Mouse (Mus musculus) gonadal fat pad, adult 2 months (tissue): ENCODE data around the gene Gns. TPM values are rescaled to one million over a fixed set of nuclear protein-coding genes. Genes with fewer than 3 reads are reported as not detected.

Source experiments
- DNase-seq: peaks from one replicate; pipeline ENCODE4 v3.0.0-alpha.2; 2012; ENCODE audit warnings: low read depth
- polyA plus RNA-seq: library from polyadenylated mRNA; depleted of rRNA; stranded (reverse); fragments of >200 nt; gene quantifications from 2 replicates; pipeline ENCODE4 v1.2.3, GENCODE M21; 2012

Gns gene
- polyA plus RNA-seq, 1 experiment, result 91.2 TPM

- DNase-seq, result no peak
Observed at GRCm38 (mm10) chr10:121401005-121401404, 36.1 kb downstream of the Gns start.

- no peak for DNase-seq
Observed at GRCm38 (mm10) chr10:121403104-121403503, 38.2 kb downstream of the Gns start.

GRCm38 (mm10) chr10:121403946-121404345 lies 39.1 kb downstream of the Gns start:
- DNase-seq, result no peak

DNA sequence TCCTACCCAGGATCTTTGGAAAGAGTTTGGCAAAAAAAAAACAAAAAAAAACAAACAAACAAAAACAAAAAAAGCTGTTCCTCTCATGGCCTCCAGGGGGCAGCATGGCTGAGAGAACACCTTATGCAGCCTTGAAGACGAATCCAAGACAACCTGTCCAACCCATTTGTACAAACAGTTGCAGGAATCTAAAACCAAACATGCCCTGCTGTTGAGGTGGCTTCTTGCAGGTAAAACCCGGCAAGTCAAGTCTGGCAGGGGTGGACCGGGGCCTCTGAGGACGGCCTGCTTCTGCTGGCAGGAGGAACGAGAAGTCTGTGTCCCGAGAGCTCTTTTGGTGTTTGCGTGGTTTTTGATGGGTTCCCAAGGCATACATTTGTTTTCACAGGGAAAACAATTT lies 44.8 kb downstream of the Gns start:
- no peak for DNase-seq

DNA sequence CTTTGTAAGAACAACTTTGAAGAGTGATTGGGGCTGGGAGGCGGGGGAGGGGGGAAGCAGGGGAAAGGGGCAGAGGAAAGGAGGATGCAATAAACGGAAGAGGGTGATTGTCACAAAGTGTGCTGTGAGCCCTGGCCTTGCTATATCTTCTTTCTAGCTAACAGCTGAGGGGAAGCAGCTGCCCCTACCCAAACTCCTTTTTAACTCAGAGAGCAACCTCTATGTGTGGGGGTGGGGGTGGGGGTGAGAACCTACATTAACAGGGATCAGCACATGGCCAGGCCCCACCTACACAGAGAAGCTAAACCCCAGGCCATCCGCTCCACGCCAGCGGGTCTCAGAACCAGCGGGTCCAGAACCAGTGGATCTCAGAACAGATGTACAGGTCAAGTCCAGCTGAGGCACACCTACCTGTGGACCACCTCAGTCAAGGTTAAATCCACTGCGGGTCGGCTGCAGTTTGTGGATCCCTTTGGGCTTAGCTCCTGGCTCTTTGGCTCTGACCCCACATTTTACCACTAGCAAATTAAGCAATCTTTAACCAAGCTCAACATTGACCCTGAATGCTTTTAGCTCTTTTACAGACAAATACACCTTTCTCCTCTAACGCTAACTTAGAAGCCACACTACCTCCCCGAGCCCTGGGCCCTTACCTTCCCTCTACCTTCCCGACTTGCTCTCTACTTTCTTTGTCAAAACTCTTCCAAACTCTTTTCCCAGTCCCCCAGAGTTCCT lies 47.0 kb downstream of the Gns start:
- DNase-seq, result no peak

DNA sequence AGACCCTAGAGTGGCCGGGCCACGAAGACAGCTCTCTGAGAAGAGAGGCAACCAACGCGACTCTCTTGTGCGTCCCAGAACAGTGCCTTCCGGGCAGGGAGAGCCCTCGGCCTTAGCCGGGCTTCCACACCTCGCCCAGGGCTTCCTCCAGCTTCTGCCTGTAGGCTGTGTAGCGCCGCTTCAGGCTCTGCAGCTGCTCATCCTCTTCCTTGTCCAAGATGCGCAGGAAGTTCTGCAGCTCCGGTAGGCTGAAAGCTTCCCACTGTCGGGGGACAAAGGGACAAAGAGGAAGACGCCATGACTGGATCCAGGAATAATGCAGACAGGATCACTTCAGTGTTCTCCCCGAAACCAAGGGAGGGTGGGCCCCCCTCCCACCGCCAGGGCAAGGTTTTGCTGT lies 47.9 kb downstream of the Gns start:
- no peak for DNase-seq

DNA sequence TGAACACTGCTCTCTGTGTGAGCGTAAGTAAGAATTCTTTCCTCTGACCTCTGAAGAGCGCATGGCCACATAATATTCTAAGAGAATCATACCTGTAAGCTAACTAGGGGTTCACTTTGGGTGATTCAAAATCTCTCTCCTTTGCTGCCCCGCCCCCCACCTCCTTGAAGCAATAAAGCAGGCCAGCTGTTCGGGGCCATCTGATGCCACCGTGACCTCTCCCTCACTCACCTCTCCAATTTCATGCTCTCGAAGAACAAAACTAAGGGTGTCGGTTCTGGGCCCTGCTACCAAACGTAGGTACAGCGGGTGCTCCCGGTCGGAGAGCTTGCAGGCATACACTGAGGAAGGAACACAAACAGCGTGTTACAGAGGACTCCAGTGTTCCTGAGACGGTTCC lies 49.2 kb downstream of the Gns start:
- DNase-seq, result no peak

DNA sequence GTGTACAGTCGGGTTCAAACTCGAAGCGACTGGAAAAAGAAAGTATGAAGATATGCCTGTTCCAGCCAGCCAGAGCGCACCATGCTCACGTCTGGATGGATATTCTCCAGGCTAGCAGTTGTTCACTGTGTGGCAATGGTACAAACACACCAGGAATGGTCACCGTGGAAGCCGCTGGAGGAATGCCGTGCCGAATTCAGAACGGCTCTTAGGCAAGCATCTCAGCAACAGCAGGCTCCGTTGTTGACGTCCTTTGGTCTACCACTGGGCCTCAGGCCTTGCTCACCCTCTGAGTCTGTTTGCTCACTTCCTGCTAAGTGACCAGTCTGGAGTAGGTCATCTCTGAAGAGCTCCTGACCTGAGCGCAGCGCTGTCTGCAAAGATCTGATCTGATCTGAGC lies 53.9 kb downstream of the Gns start:
- DNase-seq, result no peak

- no peak for DNase-seq
Observed at GRCm38 (mm10) chr10:121419640-121420470, 55.0 kb downstream of the Gns start.

- DNase-seq, result peak; percentile 81
Observed at GRCm38 (mm10) chr10:121421023-121421422, 56.1 kb downstream of the Gns start.

DNA sequence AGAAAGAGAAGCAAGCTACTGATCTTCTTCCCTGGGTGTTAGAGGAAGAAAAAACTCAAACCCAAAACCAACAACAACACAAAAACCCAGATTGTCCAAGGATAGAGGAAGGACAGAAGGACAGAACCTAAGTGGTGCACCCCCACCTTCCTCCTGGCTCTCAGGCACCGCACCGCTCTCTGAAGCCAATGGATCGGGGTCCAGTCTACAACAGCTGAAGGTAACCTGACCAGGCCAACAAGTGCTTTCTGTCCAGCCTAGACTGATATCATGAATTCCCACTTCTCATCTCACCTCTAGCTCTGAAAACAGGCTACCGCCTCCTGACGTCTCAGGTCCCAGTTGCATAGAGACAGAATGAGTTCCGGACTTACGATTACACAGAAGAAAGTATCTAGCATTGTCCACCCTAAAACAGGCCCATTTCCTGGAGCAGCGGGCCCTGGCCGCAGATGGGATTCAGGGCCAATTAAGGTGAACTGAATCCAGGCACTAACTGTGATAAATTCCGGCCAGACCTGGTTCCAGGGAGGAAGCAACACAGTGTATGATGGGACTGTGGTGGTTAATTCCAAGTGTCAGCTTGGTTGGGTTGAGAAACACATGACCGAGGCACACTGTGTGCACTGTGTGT lies 56.9 kb downstream of the Gns start:
- no peak for DNase-seq

- no peak for DNase-seq
Observed at GRCm38 (mm10) chr10:121422294-121422693, 57.4 kb downstream of the Gns start.

- no peak for DNase-seq
Observed at GRCm38 (mm10) chr10:121423541-121424349, 58.9 kb downstream of the Gns start.

- DNase-seq, result no peak
Observed at GRCm38 (mm10) chr10:121424455-121424854, 59.6 kb downstream of the Gns start.

DNA sequence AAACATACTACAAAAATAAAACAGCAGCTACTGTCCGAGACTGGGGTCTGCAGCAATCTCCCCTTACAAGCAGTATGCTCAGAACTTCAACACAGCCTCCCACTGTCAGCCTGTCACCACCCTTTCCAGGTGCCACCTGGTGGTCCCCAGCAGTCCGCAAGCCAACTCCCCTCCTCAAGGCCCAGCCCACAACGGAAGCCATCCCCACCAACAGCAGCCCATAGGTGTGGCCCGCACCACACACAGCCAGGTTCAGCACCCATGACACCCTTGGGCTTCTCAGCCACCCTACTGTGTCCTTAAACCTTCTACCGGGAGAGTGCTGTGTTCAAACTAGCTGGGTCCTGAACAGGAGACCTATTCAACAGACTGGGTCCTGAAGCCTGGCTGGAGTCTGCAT lies 60.2 kb downstream of the Gns start:
- no peak for DNase-seq

DNA sequence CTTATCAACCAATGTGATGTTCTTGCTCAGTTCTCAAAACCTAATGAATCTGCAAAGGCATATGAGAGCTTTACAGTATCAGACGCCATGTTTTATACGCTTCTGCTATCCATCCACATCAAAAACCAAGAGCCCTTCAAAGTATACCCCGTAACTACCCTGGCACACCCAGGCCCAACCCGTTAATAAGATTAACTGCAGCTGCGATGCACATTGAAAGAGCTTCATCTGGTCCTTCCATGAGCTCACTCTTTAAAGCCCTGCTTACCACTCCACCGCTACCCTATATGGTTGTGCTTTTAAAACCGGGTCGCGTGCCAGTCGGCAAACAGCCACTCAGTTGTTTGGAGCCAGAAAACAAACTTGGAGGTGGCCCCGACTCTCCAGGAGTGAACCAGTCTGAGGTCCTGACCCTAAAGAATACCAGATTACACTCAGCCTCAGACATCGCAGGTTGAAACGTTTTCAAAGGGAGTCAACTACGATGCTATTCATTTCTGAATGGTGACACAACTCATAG lies 60.7 kb downstream of the Gns start:
- DNase-seq, result no peak

- DNase-seq, result no peak
Observed at GRCm38 (mm10) chr10:121426458-121427070, 61.7 kb downstream of the Gns start.

DNA sequence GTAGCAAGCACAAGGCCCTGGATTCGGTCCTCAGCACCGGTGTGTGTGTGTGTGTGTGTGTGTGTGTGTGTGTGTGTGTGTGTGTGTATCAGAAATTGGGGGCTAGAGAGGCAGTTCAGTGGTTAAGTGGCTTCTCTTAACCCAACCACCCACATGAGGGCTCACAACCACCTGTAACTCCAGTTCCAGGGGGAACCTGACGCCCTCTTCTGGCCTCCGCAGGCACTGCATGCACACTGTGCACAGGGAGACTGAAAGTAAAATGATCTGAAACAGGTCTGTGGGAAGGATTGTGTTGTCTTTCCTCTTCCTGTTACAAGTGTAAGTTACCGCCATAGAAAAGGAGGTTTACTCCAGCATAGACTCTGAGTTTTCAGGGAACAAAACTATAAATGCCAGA lies 62.2 kb downstream of the Gns start:
- DNase-seq, result no peak

DNA sequence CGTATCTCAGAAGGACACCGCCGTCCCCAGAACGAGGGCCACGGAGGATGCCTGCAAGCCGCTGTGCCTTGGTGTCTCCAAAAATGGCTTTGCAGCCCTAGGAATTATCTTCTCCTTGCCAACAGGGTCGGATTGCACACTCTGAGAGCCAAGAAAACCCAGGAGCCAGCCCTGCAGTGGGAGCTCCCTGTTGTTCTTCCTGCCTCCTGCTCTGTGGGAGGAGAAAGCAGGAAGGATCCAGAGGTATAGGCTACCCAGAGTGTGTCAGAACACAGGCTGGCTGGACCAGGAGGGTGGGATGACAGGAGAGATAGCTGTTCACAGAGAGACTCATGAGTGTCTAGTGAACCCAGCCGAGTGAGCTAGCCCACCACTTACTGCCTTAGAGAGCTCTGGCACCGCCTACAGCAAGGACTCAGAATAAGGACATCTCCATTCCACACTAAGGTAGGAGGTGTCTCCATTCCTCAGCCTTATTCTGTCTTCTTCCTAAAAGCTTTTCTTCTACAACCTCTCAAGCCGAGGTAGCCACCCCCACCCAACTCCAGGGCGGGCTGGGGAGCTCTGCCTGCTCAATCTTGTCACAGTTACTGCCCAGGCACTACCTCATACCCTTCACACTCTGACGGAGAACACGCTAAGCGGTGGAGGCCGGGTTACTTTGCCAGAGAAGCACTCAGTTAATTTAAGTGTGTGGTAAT lies 63.3 kb downstream of the Gns start:
- no peak for DNase-seq

- DNase-seq, result no peak
Observed at GRCm38 (mm10) chr10:121429089-121429488, 64.2 kb downstream of the Gns start.

- DNase-seq, result no peak
Observed at GRCm38 (mm10) chr10:121429581-121429980, 64.7 kb downstream of the Gns start.
